7 mouse cellular contexts compared by ENCODE assay signal in the genomic region with DNA sequence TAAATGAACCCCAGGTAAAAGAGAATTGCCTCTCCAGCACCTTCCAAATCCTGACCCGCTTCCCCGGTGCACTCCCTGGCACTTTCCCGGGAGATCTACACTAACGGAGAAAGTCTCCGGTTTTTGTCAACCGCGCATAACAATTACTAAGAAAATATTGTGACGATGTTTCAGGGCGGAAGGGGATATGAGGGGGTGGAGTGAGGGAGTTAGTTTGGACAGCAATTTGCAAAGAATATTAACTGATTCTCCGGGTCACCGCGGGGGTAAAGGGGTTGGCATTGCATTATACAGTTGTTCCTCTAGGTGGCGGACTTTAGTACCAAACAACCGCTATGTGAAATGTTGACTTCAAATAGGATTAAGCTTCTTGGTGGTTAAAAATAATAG. TPM values are rescaled to one million over a fixed set of nuclear protein-coding genes. Genes with fewer than 3 reads are reported as not detected.
DNase-seq lines count a peak whose midpoint lies in the region; ATAC-seq and TF ChIP-seq lines count a peak whose summit lies in the region.

No protein-coding gene starts in this region.

- no peak overlapping the region for H3K4me3 ChIP-seq in liver, adult 2 months (ENCODE audit: insufficient read depth, low read depth, low read length)
- H3K4me3 ChIP-seq in heart, embryonic 16.5 days (ENCODE audit: low read length): peak overlapping the region; percentile 53
- peak overlapping the region; percentile 20; the same call in 1 of the 2 replicates for H3K4me3 ChIP-seq in liver, embryonic 11.5 days (ENCODE audit: low read depth, low read length)
- H3K4me3 ChIP-seq in stomach, embryonic 15.5 days (replicated peaks): peak overlapping the region; percentile 16

- no peaks in the 10 kb centered on the region for H3K9me3 ChIP-seq in heart, embryonic 16.5 days (replicated peaks; ENCODE audit: control insufficient read depth, low read length)
- H3K9me3 ChIP-seq in liver, embryonic 11.5 days (ENCODE audit: control insufficient read depth, low read length): no peaks in the 10 kb centered on the region
- no peaks in the 10 kb centered on the region for H3K9me3 ChIP-seq in stomach, embryonic 15.5 days

- peak; percentile 28 for DNase-seq in liver, adult 2 months (ENCODE audit: extremely low read depth, low read depth, low spot score)
- DNase-seq in liver: no peak
- DNase-seq in brain, embryonic 18.5 days (ENCODE audit: low read depth, low spot score): peak; percentile 58
- no peak for DNase-seq in liver, embryonic 11.5 days (ENCODE audit: low spot score)
- no peak for DNase-seq in adrenal gland, postnatal 4 days (ENCODE audit: low spot score in 2 of 2)

- ATAC-seq in heart, embryonic 16.5 days (replicated peaks; ENCODE audit: extremely low read depth, insufficient read depth, low FRiP score): no peak
- no peak for ATAC-seq in liver, embryonic 11.5 days (replicated peaks; ENCODE audit: low FRiP score)
- ATAC-seq in stomach, embryonic 15.5 days (ENCODE audit: insufficient read depth, low FRiP score, low read depth): no peak

- peaks cover 18% of the 10 kb centered on the region; the same call in 1 of the 2 replicates for H3K27me3 ChIP-seq in liver, adult 2 months (ENCODE audit: control insufficient read depth, insufficient read depth, low read length)
- H3K27me3 ChIP-seq in heart, embryonic 16.5 days (ENCODE audit: control insufficient read depth, insufficient read depth, low read length): peaks cover 81% of the 10 kb centered on the region
- H3K27me3 ChIP-seq in liver, embryonic 11.5 days (replicated peaks; ENCODE audit: control insufficient read depth, insufficient read depth, low read length): peaks cover 69% of the 10 kb centered on the region
- H3K27me3 ChIP-seq in stomach, embryonic 15.5 days (replicated peaks): peaks cover 71% of the 10 kb centered on the region

- no peak for TF ChIP-seq POLR2A in liver, adult 2 months (IDR thresholded peaks at IDR 0.05; ENCODE audit: extremely low read depth, insufficient read depth, low read length)

- H3K27ac ChIP-seq in liver, adult 2 months (replicated peaks; ENCODE audit: insufficient read depth, low read depth, low read length): no peak overlapping the region
- no peak overlapping the region for H3K27ac ChIP-seq in heart, embryonic 16.5 days (ENCODE audit: low read length)
- H3K27ac ChIP-seq in liver, embryonic 11.5 days (ENCODE audit: low read depth, low read length): no peak overlapping the region
- H3K27ac ChIP-seq in stomach, embryonic 15.5 days: no peak overlapping the region

- peak overlapping the region; percentile 71 for H3K4me2 ChIP-seq in heart, embryonic 16.5 days (ENCODE audit: low read depth, low read length)
- H3K4me2 ChIP-seq in liver, embryonic 11.5 days: peak overlapping the region; percentile 33
- peak overlapping the region; percentile 36 for H3K4me2 ChIP-seq in stomach, embryonic 15.5 days

- WGBS in liver, adult 2 months: 1% methylated on average over 14 of the region's 14 CpGs
- WGBS in heart, embryonic 16.5 days: under 1% methylated on average over 14 of the region's 14 CpGs
- under 1% methylated on average over 14 of the region's 14 CpGs for WGBS in liver, embryonic 11.5 days
- under 1% methylated on average over 14 of the region's 14 CpGs for WGBS in stomach, embryonic 15.5 days

- TF ChIP-seq CTCF in liver, adult 2 months (IDR thresholded peaks at IDR 0.05; ENCODE audit: low read depth, low read length): peak; percentile 31

- no peaks in the 10 kb centered on the region for H3K36me3 ChIP-seq in liver, adult 2 months (ENCODE audit: control insufficient read depth, insufficient read depth, low read length)
- H3K36me3 ChIP-seq in heart, embryonic 16.5 days (ENCODE audit: control insufficient read depth, insufficient read depth): no peaks in the 10 kb centered on the region
- H3K36me3 ChIP-seq in liver, embryonic 11.5 days (ENCODE audit: control insufficient read depth, insufficient read depth, low read length): no peaks in the 10 kb centered on the region
- H3K36me3 ChIP-seq in stomach, embryonic 15.5 days: no peaks in the 10 kb centered on the region

- no peaks in the 10 kb centered on the region for H3K79me2 ChIP-seq in liver, adult 2 months (ENCODE audit: control insufficient read depth, insufficient read depth, low read length)

- H3K4me1 ChIP-seq in liver, adult 2 months (ENCODE audit: control insufficient read depth, insufficient read depth, low read length): no peaks in the 10 kb centered on the region
- H3K4me1 ChIP-seq in heart, embryonic 16.5 days (ENCODE audit: control insufficient read depth, insufficient read depth, low read length): no peaks in the 10 kb centered on the region
- no peaks in the 10 kb centered on the region for H3K4me1 ChIP-seq in liver, embryonic 11.5 days (replicated peaks; ENCODE audit: control insufficient read depth, insufficient read depth, low read length)
- H3K4me1 ChIP-seq in stomach, embryonic 15.5 days: no peaks in the 10 kb centered on the region

- H3K9ac ChIP-seq in liver, adult 2 months (ENCODE audit: low read depth, low read length): no peak overlapping the region
- H3K9ac ChIP-seq in heart, embryonic 16.5 days (ENCODE audit: low read length): no peak overlapping the region
- H3K9ac ChIP-seq in liver, embryonic 11.5 days (ENCODE audit: low read depth, low read length): no peak overlapping the region
- H3K9ac ChIP-seq in stomach, embryonic 15.5 days: no peak overlapping the region

RNA-seq across cellular contexts. Expression of a gene that starts 7.9 kb away (rescaled TPM):
- not detected in 2 replicates for total RNA-seq in liver, adult 2 months (2014; rRNA removed)
- not detected in 2 replicates for polyA plus RNA-seq in liver, adult 2 months (2012; rRNA removed)
- polyA plus RNA-seq in heart, embryonic 16.5 days (2015; fragmentation: Nextera tagmentation; extraction: Ambion mirVana): 0.12 and 0.38 TPM in 2 replicates
- polyA plus RNA-seq in liver, embryonic 11.5 days (2014; fragmentation: Nextera tagmentation; extraction: Ambion mirVana): 0.74 and 0.75 TPM in 2 replicates
- polyA plus RNA-seq in stomach, embryonic 15.5 days (2015; fragmentation: Nextera tagmentation; extraction: Ambion mirVana): 0.06 and 0.10 TPM in 2 replicates
- total RNA-seq in adrenal gland, postnatal 4 days (2021): under 1 TPM; 0.34 to 0.90 TPM

RNA-seq across cellular contexts. Expression of a gene that starts 10.4 kb away (rescaled TPM):
- total RNA-seq in liver, adult 2 months (2014; rRNA removed): not detected in 2 replicates
- polyA plus RNA-seq in liver, adult 2 months (2012; rRNA removed): not detected in 2 replicates
- not detected in 2 replicates for polyA plus RNA-seq in heart, embryonic 16.5 days (2015; fragmentation: Nextera tagmentation; extraction: Ambion mirVana)
- polyA plus RNA-seq in liver, embryonic 11.5 days (2014; fragmentation: Nextera tagmentation; extraction: Ambion mirVana): 0.09 TPM in 1 of 2 replicates, not detected in the other
- not detected in 2 replicates for polyA plus RNA-seq in stomach, embryonic 15.5 days (2015; fragmentation: Nextera tagmentation; extraction: Ambion mirVana)
- not detected for total RNA-seq in adrenal gland, postnatal 4 days (2021)

Comparison
In these comparisons a context has a peak if more than half of its experiments do, and no peak if none do; other contexts are left out.
1. DNase-seq: peak in liver, adult 2 months (single experiment) and brain, embryonic 18.5 days (single experiment); none in liver (single experiment), liver, embryonic 11.5 days (single experiment) and adrenal gland, postnatal 4 days (0 of 2).
2. Peak in every context shown above with its lines, with median percentiles within 50 percentile points of each other: H3K4me2 ChIP-seq.